Mouse (Mus musculus): ENCODE measurements around the gene Mmp8.

- TF ChIP-seq POLR2A (IDR thresholded peaks at IDR 0.05; ENCODE audit: low read depth, low read length), result no peak
- TF ChIP-seq CTCF (IDR thresholded peaks at IDR 0.05; ENCODE audit: extremely low read depth, insufficient read depth, insufficient read length, insufficient replicate concordance), result no peak
These were observed 13.3 kb upstream of the Mmp8 start for GRCm38 (mm10) chr9:7544923-7545457.
